Mouse (Mus musculus): ENCODE measurements around the gene Kcnj6. TPM values are rescaled to one million over a fixed set of nuclear protein-coding genes. Genes with fewer than 3 reads are reported as not detected.

Gene Kcnj6
- polyA plus RNA-seq, 1 experiment from 2014 or later: 7.4 TPM

- Histone ChIP-seq H3K4me1 (ENCODE audit: control insufficient read depth, insufficient read depth, low read length) (0 out of 2 replicates have a peak, but pooled peaks cover 3% of the 10 kb centered on the region), H3K9ac (replicated peaks; ENCODE audit: low read depth, low read length) (no peak overlapping the region), H3K36me3 (ENCODE audit: control insufficient read depth, insufficient read depth, low read length) (no peaks in the 10 kb centered on the region), H3K4me2 (ENCODE audit: low read depth, low read length) (no peak overlapping the region), H3K27ac (ENCODE audit: low read depth, low read length) (no peak overlapping the region), H3K4me3 (ENCODE audit: low read depth, low read length) (no peak overlapping the region), H3K27me3 (ENCODE audit: control insufficient read depth, insufficient read depth, low read length) (no peaks in the 10 kb centered on the region), H3K9me3 (ENCODE audit: control insufficient read depth, low read length) (no peaks in the 10 kb centered on the region)
- no peak for ATAC-seq (ENCODE audit: low read depth)
- 26% methylated on average over 1 of the region's 1 CpGs for WGBS
These were observed 244.0 kb downstream of the Kcnj6 start for GRCm38 (mm10) chr16:94753453-94753852.

GRCm38 (mm10) chr16:94752781-94753180 lies 244.7 kb downstream of the Kcnj6 start:
- 64% methylated on average over 10 of the region's 10 CpGs for WGBS
- no peak for ATAC-seq (ENCODE audit: low read depth)

GRCm38 (mm10) chr16:94745016-94745415 lies 252.5 kb downstream of the Kcnj6 start:
- no peaks in the 10 kb centered on the region for H3K27me3 ChIP-seq (ENCODE audit: control insufficient read depth, insufficient read depth, low read length)
- no peaks in the 10 kb centered on the region for H3K9me3 ChIP-seq (ENCODE audit: control insufficient read depth, low read length)
- no peak overlapping the region for H3K9ac ChIP-seq (replicated peaks; ENCODE audit: low read depth, low read length)
- no peaks in the 10 kb centered on the region for H3K36me3 ChIP-seq (ENCODE audit: control insufficient read depth, insufficient read depth, low read length)
- no peak for ATAC-seq (ENCODE audit: low read depth)
- no peak overlapping the region for H3K4me3 ChIP-seq (ENCODE audit: low read depth, low read length)
- no peak overlapping the region for H3K27ac ChIP-seq (ENCODE audit: low read depth, low read length)
- WGBS: 68% methylated on average over 9 of the region's 9 CpGs
- H3K4me1 ChIP-seq (ENCODE audit: control insufficient read depth, insufficient read depth, low read length): peaks cover 5% of the 10 kb centered on the region; the same call in 1 of the 2 replicates
- H3K4me2 ChIP-seq (ENCODE audit: low read depth, low read length): no peak overlapping the region

More at GRCm38 (mm10) chr16:94752781-94753180, 244.7 kb downstream of the Kcnj6 start:
- H3K4me3 ChIP-seq (ENCODE audit: low read depth, low read length): no peak overlapping the region
- no peak overlapping the region for H3K4me2 ChIP-seq (ENCODE audit: low read depth, low read length)
- no peak overlapping the region for H3K27ac ChIP-seq (ENCODE audit: low read depth, low read length)
- H3K27me3 ChIP-seq (ENCODE audit: control insufficient read depth, insufficient read depth, low read length): no peaks in the 10 kb centered on the region
- 0 out of 2 replicates have a peak, but pooled peaks cover 3% of the 10 kb centered on the region for H3K4me1 ChIP-seq (ENCODE audit: control insufficient read depth, insufficient read depth, low read length)
- no peak overlapping the region for H3K9ac ChIP-seq (replicated peaks; ENCODE audit: low read depth, low read length)
- no peaks in the 10 kb centered on the region for H3K36me3 ChIP-seq (ENCODE audit: control insufficient read depth, insufficient read depth, low read length)
- no peaks in the 10 kb centered on the region for H3K9me3 ChIP-seq (ENCODE audit: control insufficient read depth, low read length)

GRCm38 (mm10) chr16:94743853-94744501 lies 253.5 kb downstream of the Kcnj6 start:
- H3K4me3 ChIP-seq (ENCODE audit: low read depth, low read length): no peak overlapping the region
- H3K27ac ChIP-seq (ENCODE audit: low read depth, low read length): no peak overlapping the region
- H3K4me2 ChIP-seq (ENCODE audit: low read depth, low read length): peak overlapping the region; percentile 19; the same call in 1 of the 2 replicates
- no peaks in the 10 kb centered on the region for H3K9me3 ChIP-seq (ENCODE audit: control insufficient read depth, low read length)
- WGBS: 4% methylated on average over 11 of the region's 11 CpGs
- H3K36me3 ChIP-seq (ENCODE audit: control insufficient read depth, insufficient read depth, low read length): no peaks in the 10 kb centered on the region
- H3K27me3 ChIP-seq (ENCODE audit: control insufficient read depth, insufficient read depth, low read length): no peaks in the 10 kb centered on the region
- H3K4me1 ChIP-seq (ENCODE audit: control insufficient read depth, insufficient read depth, low read length): peaks cover 5% of the 10 kb centered on the region; the same call in 1 of the 2 replicates
- peak; percentile 61; the same call in 1 of the 2 replicates for ATAC-seq (ENCODE audit: low read depth)
- H3K9ac ChIP-seq (replicated peaks; ENCODE audit: low read depth, low read length): no peak overlapping the region; the same call in 1 of the 2 replicates

GRCm38 (mm10) chr16:94737359-94737687 lies 260.2 kb downstream of the Kcnj6 start:
- H3K9me3 ChIP-seq (ENCODE audit: control insufficient read depth, low read length): no peaks in the 10 kb centered on the region
- H3K4me1 ChIP-seq (ENCODE audit: control insufficient read depth, insufficient read depth, low read length): no peaks in the 10 kb centered on the region
- WGBS: 100% methylated on average over 1 of the region's 1 CpGs
- H3K27ac ChIP-seq (ENCODE audit: low read depth, low read length): no peak overlapping the region
- H3K4me3 ChIP-seq (ENCODE audit: low read depth, low read length): no peak overlapping the region
- no peak overlapping the region for H3K9ac ChIP-seq (replicated peaks; ENCODE audit: low read depth, low read length)
- no peak overlapping the region for H3K4me2 ChIP-seq (ENCODE audit: low read depth, low read length)
- no peak for ATAC-seq (ENCODE audit: low read depth)
- no peaks in the 10 kb centered on the region for H3K36me3 ChIP-seq (ENCODE audit: control insufficient read depth, insufficient read depth, low read length)
- H3K27me3 ChIP-seq (ENCODE audit: control insufficient read depth, insufficient read depth, low read length): no peaks in the 10 kb centered on the region

GRCm38 (mm10) chr16:94736462-94737358 lies 260.8 kb downstream of the Kcnj6 start:
- no peak overlapping the region for H3K9ac ChIP-seq (replicated peaks; ENCODE audit: low read depth, low read length)
- no peaks in the 10 kb centered on the region for H3K4me1 ChIP-seq (ENCODE audit: control insufficient read depth, insufficient read depth, low read length)
- H3K4me2 ChIP-seq (ENCODE audit: low read depth, low read length): no peak overlapping the region
- no peaks in the 10 kb centered on the region for H3K27me3 ChIP-seq (ENCODE audit: control insufficient read depth, insufficient read depth, low read length)
- no peak for ATAC-seq (ENCODE audit: low read depth)
- WGBS: 88% methylated on average over 8 of the region's 8 CpGs
- H3K4me3 ChIP-seq (ENCODE audit: low read depth, low read length): no peak overlapping the region
- H3K27ac ChIP-seq (ENCODE audit: low read depth, low read length): no peak overlapping the region
- H3K36me3 ChIP-seq (ENCODE audit: control insufficient read depth, insufficient read depth, low read length): no peaks in the 10 kb centered on the region
- no peaks in the 10 kb centered on the region for H3K9me3 ChIP-seq (ENCODE audit: control insufficient read depth, low read length)

GRCm38 (mm10) chr16:94735472-94735871 lies 262.0 kb downstream of the Kcnj6 start:
- no peaks in the 10 kb centered on the region for H3K4me1 ChIP-seq (ENCODE audit: control insufficient read depth, insufficient read depth, low read length)
- no peaks in the 10 kb centered on the region for H3K36me3 ChIP-seq (ENCODE audit: control insufficient read depth, insufficient read depth, low read length)
- no peak overlapping the region for H3K4me3 ChIP-seq (ENCODE audit: low read depth, low read length)
- 71% methylated on average over 3 of the region's 3 CpGs for WGBS
- H3K4me2 ChIP-seq (ENCODE audit: low read depth, low read length): no peak overlapping the region
- no peak overlapping the region for H3K9ac ChIP-seq (replicated peaks; ENCODE audit: low read depth, low read length)
- H3K27ac ChIP-seq (ENCODE audit: low read depth, low read length): no peak overlapping the region
- no peaks in the 10 kb centered on the region for H3K27me3 ChIP-seq (ENCODE audit: control insufficient read depth, insufficient read depth, low read length)
- no peak for ATAC-seq (ENCODE audit: low read depth)
- H3K9me3 ChIP-seq (ENCODE audit: control insufficient read depth, low read length): no peaks in the 10 kb centered on the region

GRCm38 (mm10) chr16:94731027-94731426 lies 266.5 kb downstream of the Kcnj6 start:
- WGBS: 75% methylated on average over 12 of the region's 12 CpGs
- H3K4me1 ChIP-seq (ENCODE audit: control insufficient read depth, insufficient read depth, low read length): no peaks in the 10 kb centered on the region
- no peaks in the 10 kb centered on the region for H3K36me3 ChIP-seq (ENCODE audit: control insufficient read depth, insufficient read depth, low read length)
- H3K9me3 ChIP-seq (ENCODE audit: control insufficient read depth, low read length): no peaks in the 10 kb centered on the region
- no peak overlapping the region for H3K27ac ChIP-seq (ENCODE audit: low read depth, low read length)
- H3K4me2 ChIP-seq (ENCODE audit: low read depth, low read length): no peak overlapping the region
- no peak for ATAC-seq (ENCODE audit: low read depth)
- no peak overlapping the region for H3K4me3 ChIP-seq (ENCODE audit: low read depth, low read length)
- no peak overlapping the region for H3K9ac ChIP-seq (replicated peaks; ENCODE audit: low read depth, low read length)
- H3K27me3 ChIP-seq (ENCODE audit: control insufficient read depth, insufficient read depth, low read length): no peaks in the 10 kb centered on the region

GRCm38 (mm10) chr16:94729236-94729635 lies 268.3 kb downstream of the Kcnj6 start:
- H3K4me2 ChIP-seq (ENCODE audit: low read depth, low read length): no peak overlapping the region
- no peak overlapping the region for H3K4me3 ChIP-seq (ENCODE audit: low read depth, low read length)
- no peaks in the 10 kb centered on the region for H3K27me3 ChIP-seq (ENCODE audit: control insufficient read depth, insufficient read depth, low read length)
- H3K9me3 ChIP-seq (ENCODE audit: control insufficient read depth, low read length): no peaks in the 10 kb centered on the region
- no peaks in the 10 kb centered on the region for H3K36me3 ChIP-seq (ENCODE audit: control insufficient read depth, insufficient read depth, low read length)
- H3K4me1 ChIP-seq (ENCODE audit: control insufficient read depth, insufficient read depth, low read length): no peaks in the 10 kb centered on the region
- 89% methylated on average over 6 of the region's 6 CpGs for WGBS
- no peak for ATAC-seq (ENCODE audit: low read depth)
- H3K27ac ChIP-seq (ENCODE audit: low read depth, low read length): no peak overlapping the region
- no peak overlapping the region for H3K9ac ChIP-seq (replicated peaks; ENCODE audit: low read depth, low read length)
